Mouse (Mus musculus) left cerebral cortex, postnatal 10 days (tissue): Measurements from ENCODE around the gene Filip1. TPM values are rescaled to one million over a fixed set of nuclear protein-coding genes. Genes with fewer than 3 reads are reported as not detected.
A peak's percentile ranks its signal among the peaks of the same experiment; 100 is the strongest.
"Not testable (repeated sequence)": the region's sequence is repeated elsewhere in the genome, so short reads cannot be mapped to it uniquely, and the experiment has no call there.

ENCODE experiments used
- DNase-seq, 2 experiments: peaks; one replicate each; pipeline ENCODE4 v3.0.0; 2021 to 2022; ENCODE audit warnings: low spot score in 2 of 2, mixed read lengths in 1 of 2; ENCODE audit errors: extremely low spot score in 1 of 2
- intact Hi-C: fragments of 180-260 bp; cut with DNase I; formaldehyde crosslinking; loops from one replicate; pipeline ENCODE4 v1.15.1; 2025
- total RNA-seq, 2 experiments: library from RNA; stranded (reverse); gene quantifications; 2 replicates each; pipeline ENCODE4 v1.2.3; 2021

Gene Filip1
- total RNA-seq: 10 to 100 TPM; 27.3 to 30.0 TPM

DNA sequence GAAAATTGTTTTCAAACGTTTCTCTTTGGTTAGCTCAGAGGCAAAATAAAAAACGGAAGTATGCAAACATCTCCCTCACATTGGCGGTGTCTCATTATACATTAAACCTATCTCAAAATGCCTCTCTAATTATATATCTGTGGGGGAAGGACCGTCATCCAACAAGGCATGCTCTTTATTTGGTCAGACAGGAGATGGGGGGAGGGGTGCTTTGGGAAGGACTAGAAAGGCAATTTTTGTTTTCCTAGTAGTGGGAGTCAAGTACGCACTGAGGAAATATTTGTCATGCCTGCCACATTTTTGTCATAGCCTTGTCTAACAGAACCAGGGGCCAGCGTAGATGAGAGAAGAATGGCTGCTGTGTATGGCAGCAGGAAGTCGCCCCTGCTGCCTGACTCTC lies at the start of gene Filip1:
TSS of gene Filip1 (minus strand) at position 101 of the 400 bp plus-strand sequence.
- peak in 1 of 2 experiments; percentile 34 for DNase-seq

DNA sequence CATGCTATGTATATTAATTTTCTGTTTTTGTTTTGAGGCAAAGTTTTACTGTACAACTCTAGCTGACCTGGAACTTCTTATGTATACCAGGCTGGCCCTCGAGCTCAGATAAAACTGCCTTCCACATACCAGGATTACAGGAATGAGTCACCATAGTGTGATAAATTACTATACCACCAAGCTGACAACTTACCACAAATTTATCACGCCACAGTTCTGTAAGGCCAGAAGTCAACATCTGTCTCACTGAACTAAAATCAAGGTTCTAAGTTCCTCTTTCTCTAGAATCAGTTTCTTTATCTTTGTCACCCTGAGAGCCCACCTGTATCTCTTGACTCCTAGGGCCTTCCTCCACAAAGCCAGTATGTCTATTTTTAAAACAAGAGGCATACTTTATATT lies 45.0 kb upstream of the Filip1 start:
- no peak for DNase-seq
- intact Hi-C loops: no loop called here

More for the DNA sequence above, at the start of gene Filip1:
- intact Hi-C loops: no loop called here

GRCm38 (mm10) chr9:80052951-80053350 lies 40.3 kb upstream of the Filip1 start:
- DNase-seq: no peak
- intact Hi-C loops: no loop called here

DNA sequence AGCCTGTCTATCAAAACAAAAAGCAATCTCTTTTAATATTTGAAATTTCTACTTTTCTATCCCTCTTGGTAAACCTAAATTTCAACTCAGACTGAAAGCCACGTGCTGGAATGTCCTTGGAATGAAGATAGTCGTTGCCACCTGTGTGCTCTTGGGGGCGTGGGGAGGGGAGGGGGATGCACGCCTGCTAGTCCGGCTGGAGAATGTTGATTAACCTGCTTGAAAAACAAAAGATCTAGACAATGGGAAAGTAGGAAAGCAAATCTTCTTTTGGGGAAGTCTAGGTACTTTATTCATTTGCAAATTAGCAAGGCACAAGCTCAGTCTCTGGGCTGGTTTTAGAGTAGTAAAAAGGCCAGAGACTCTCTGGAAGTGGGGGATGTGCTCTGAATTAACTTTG lies 36.6 kb upstream of the Filip1 start:
- DNase-seq, intact Hi-C loops: not testable (repeated sequence)

DNA sequence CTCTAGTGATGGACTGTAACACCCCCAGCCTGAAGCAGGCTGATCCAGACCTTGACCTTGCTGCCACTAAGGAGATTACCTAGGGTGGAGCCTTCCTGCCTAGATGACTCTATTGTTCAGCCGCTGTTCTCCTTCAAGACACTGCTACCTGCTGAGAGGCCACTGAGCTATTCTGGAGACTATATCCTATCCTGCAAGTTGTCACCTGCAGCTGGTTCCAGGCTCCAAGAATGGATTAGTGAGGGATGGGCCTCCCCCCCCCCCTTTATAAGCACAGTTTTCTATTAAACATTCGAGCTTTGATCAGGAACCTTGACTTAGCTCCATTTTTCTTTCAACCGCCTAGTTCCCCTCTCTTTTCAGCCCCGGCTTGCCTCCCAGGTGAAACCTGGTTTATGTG lies 31.6 kb upstream of the Filip1 start:
- DNase-seq, intact Hi-C loops: not testable (repeated sequence)

GRCm38 (mm10) chr9:80039296-80039815 lies 26.7 kb upstream of the Filip1 start:
- intact Hi-C loops: no loop called here
- DNase-seq: no peak

DNA sequence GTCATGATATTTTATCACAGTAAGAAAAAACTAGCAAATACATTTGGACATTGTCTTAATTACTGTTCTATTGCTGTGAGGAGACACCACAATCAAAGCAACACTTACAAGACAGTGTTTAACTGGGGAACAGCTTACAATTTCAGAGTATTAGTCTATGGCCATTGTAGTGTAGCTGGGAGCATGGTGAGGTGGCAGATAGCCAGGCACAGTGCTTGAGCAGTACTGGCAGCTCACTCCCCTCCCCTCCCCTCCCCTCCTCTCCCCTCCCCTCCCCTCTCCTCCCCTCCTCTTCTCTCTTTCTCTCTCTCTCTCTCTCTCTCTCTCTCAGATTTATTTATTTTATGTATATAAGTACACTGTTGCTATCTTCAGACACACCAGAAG lies 25.3 kb upstream of the Filip1 start:
- no peak for DNase-seq
- intact Hi-C loops: no loop called here

DNA sequence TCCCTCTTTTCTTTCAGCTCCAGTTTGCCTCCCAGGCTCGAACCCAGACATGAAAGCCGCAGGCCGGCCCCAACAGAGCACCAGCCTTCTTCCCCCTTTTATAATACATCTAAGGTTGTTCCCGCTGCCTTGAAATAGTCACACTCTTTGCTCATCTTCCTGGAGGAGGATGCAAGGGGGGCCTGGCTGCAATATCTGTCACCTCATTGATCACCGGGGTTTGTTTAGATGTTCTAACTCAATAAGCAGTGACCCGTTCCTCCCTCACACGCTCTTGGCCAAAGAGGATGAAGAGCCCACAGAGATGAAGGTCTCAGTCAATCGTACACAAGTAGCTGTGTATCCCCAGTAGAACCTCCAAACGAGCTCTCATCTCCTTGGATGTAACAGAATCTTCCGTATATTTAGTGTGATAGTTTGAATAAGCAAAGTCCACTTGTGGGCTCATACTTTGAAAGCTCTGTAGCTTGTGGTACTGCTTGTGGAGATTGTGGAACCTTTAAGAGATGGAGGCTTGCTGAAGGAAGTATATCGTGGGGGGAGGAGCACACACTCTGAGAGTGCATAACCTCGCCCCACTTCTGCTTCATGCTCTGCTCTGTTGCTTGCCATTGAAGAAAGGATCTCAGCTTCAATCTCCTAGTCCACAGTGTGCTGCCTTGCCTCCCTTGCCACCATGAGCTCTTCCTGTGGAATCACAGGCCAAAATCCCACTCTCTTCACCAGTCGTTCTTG lies 24.8 kb upstream of the Filip1 start:
- DNase-seq: no peak
- intact Hi-C loops: no loop called here

- intact Hi-C loops: no loop called here
- DNase-seq: no peak
Observed at GRCm38 (mm10) chr9:80026581-80027021, 13.9 kb upstream of the Filip1 start.

- intact Hi-C loops: no loop called here
- peak; percentile 36 to 42 for DNase-seq
Observed at GRCm38 (mm10) chr9:80026017-80026416, 13.4 kb upstream of the Filip1 start.

GRCm38 (mm10) chr9:80025347-80025746 lies 12.7 kb upstream of the Filip1 start:
- intact Hi-C loops, DNase-seq: not testable (repeated sequence)

DNA sequence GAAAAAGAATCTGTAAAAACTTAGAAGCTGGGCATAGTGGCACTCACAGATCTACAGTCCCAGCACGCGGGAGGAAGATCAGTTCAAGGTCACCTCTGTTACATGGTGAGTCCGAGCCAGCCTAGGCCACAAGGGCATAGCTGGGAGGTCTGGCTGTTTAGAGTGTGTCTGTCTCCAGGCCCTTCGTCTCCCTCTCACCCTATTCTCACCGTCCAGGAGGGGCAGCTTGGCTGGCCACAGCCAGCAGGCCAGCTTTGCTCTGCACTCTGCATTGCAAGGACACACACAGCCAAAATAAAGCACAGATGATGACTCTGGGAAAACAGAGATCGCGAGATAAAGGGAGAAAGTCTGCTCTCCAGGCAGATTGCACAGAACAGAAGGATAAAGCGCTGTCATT lies 10.2 kb upstream of the Filip1 start:
- DNase-seq: no peak
- intact Hi-C loops: no loop called here

DNA sequence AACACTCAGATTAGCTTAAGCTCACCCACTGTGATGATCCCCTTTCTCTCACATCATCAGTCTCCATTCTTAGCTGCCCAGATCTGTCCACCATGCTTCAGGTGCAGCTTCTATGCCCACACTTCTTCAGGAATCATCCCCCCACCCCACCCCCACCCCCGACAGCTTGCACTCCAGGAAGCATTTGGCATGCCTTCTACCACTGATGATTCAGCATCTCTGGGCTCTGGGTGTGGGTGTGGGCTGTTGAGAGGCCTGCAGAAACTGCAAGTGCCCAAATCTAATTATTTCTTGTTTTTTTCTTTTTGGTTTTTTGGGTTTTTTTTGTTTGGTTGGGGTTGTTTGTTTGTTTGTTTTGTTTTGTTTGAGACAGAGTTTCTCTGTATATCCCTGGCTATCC lies 9.0 kb upstream of the Filip1 start:
- intact Hi-C loops: no loop called here
- no peak for DNase-seq

- DNase-seq: no peak
- intact Hi-C loops: no loop called here
Observed at GRCm38 (mm10) chr9:80020429-80020828, 7.8 kb upstream of the Filip1 start.

DNA sequence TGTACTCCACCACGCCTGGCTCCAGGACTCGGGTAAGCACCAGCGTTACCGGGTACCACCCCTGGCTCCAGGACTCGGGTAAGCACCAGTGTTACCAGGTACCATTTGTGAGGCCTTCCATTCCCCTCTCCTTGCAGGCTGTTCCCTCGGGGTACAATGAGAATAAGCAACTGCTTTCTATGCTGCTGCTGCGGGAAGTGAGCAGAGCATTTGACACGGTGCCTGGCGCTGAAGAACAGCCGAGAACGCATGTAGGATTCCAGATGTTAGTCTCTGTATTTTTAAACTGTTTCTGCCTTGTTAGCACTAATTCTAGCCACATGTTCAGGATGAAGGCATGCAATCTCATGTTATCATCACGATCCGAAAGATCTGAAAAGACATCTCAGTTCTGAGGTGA lies 635 bp downstream of the Filip1 start:
- no peak for DNase-seq
- intact Hi-C loops: no loop called here

DNA sequence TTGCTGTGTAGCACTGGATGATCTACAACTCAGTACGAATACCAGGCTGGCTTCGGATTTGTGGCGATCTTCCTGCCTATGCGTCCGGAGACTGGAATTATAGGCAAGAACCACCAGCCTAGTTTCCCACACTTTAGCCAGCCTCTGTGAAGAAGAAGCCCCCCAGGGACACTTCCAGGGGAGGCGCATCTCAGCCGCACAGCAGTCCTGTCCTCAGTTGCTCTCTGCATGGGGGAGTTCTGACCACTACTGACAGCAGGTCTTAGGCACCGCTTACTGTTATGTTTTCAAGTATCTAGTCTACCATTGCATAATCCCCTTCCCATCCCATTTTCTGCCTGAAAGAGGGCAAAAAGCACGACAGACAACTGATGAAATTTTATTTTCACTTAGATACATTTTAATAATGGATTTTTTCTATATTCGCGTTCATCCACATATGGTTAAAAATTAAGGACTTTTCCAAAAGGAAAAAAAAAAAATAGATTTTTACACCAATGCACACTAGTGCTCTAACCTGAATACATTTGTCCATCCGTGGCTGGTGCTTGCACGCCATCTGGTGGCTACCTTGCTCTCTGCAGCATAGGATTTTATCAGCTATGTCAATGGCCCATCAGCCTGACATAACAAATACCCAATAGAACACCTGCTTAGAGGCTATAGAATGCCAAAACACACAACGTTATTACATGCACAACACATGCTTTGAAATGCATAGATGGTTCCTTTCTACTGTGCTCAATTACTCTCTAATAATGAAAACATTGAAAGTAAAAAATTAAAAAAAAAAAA lies 10.1 kb downstream of the Filip1 start:
- DNase-seq: peak; percentile 76 to 80
- intact Hi-C loops: loop anchor here (1.0 kb wide), 1 partner anchor 195 kb away; no protein-coding TSS in a partner anchor

DNA sequence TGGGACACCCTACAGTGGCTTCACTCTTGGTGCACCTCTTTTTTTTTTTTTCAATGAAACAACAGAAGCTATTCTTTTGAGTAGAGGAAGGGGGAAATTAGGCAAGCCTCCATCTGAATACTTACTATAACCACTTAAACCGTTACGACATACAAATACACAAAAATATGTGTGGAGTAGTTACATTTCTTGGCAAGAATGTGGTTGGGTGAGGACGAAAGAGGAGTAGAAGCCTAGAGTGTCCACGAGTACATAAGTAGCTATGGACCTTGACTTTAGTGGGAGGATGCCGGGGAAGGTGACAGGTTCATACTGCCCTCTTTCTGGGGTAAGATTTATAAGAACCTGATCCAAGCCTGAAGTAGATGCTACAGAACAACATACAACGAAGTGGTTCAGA lies 15.4 kb downstream of the Filip1 start:
- DNase-seq: no peak
- intact Hi-C loops: no loop called here

DNA sequence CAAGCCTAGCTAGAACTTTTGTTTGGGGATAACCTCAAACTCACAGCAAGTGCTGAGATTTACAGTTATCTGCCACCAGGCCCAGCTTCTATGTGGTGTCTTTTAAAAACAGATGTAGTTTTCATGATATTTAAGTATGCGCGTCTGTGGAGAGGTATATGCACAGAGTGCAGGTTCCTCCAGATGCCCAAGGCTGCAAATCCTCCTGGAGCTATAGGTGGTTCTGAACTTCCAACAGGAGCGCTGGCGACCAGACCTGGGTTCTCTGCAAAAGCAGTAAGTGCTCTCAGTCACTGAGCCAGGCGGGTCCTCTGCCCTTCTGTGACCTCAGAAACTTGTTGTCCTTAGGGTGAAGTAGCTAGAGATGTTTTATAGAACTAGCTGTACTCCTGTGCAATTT lies 18.4 kb downstream of the Filip1 start:
- intact Hi-C loops: no loop called here

DNA sequence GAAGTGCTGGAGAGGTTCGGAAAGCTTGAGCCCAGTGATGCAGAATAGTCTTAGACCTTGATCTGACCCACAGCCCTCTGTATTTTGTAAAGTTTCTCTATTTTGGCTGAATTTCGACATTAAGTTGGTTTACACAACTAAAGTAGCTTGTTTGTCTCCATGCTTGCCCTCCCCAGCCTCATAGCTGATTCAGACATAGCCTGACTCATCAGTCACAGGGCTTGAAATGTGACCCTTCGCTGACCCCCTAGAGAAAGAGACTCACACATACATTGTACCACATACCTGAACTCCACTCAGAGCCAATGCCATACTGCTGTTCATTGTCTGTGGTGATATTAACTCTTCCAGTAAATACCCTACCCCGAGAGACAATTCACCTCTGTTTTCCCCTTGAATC lies 19.6 kb downstream of the Filip1 start:
- no peak for DNase-seq
- intact Hi-C loops: no loop called here

More for the DNA sequence above, 18.4 kb downstream of the Filip1 start:
- DNase-seq: no peak

- no peak for DNase-seq
- intact Hi-C loops: no loop called here
Observed at GRCm38 (mm10) chr9:79990456-79991017, 22.1 kb downstream of the Filip1 start.
